Mouse (Mus musculus) C2C12 (cell line): ENCODE measurements around the gene Phactr1. TPM values are rescaled to one million over a fixed set of nuclear protein-coding genes. Genes with fewer than 3 reads are reported as not detected.

Source experiments
- H3K27me3 ChIP-seq: one replicate; pipeline ENCODE4 v1.6.1; 2011; ENCODE audit not compliant: control insufficient read depth, insufficient read depth, insufficient read length
- H3K36me3 ChIP-seq: one replicate; pipeline ENCODE4 v1.6.1; 2011; ENCODE audit not compliant: control insufficient read depth, insufficient read depth
- H3K4me3 ChIP-seq: one replicate; pipeline ENCODE4 v1.5.1; 2011; ENCODE audit warnings: mild to moderate bottlenecking, control low read depth; ENCODE audit not compliant: poor library complexity, insufficient read depth, severe bottlenecking
- H3K79me2 ChIP-seq: one replicate; pipeline ENCODE4 v1.6.1; 2011; ENCODE audit not compliant: control insufficient read depth, insufficient read depth
- H3K79me3 ChIP-seq: one replicate; pipeline ENCODE4 v1.6.1; 2011; ENCODE audit warnings: low read depth, control low read depth
- H3ac ChIP-seq: one replicate; pipeline ENCODE3; 2011; ENCODE audit warnings: low read depth; ENCODE audit not compliant: control insufficient read depth, insufficient read length
- CEBPB ChIP-seq: IDR thresholded peaks from one replicate; pipeline ENCODE4 v1.6.1; 2011; ENCODE audit warnings: low read depth, mild to moderate bottlenecking, control low read depth, moderate library complexity
- CTCF ChIP-seq: IDR thresholded peaks from one replicate; pipeline ENCODE4 v1.5.1; 2011; ENCODE audit not compliant: control insufficient read depth, insufficient read depth, insufficient read length
- FOSL1 ChIP-seq: IDR thresholded peaks from one replicate; pipeline ENCODE4 v1.8.0; 2011; ENCODE audit warnings: mild to moderate bottlenecking, low read length; ENCODE audit not compliant: poor library complexity, insufficient read depth, severe bottlenecking
- MAX ChIP-seq: IDR thresholded peaks from one replicate; pipeline ENCODE4 v1.6.1; 2011; ENCODE audit warnings: mild to moderate bottlenecking, control low read depth
- MYOD1 ChIP-seq: IDR thresholded peaks from one replicate; pipeline ENCODE4 v1.6.1; 2011; ENCODE audit warnings: low read depth; ENCODE audit not compliant: control insufficient read depth, insufficient read length
- MYOG ChIP-seq: IDR thresholded peaks from one replicate; pipeline ENCODE4 v1.6.1; 2011; ENCODE audit not compliant: control insufficient read depth, insufficient read length; ENCODE audit errors: extremely low read depth
- USF1 ChIP-seq: IDR thresholded peaks from one replicate; pipeline ENCODE4 v1.6.1; 2011; ENCODE audit warnings: low read depth, mild to moderate bottlenecking, control low read depth, moderate library complexity
- polyA plus RNA-seq: library from polyadenylated mRNA; unstranded; fragments of >200 nt; fragmentation: generic; extraction: Trizol; gene quantifications from one replicate; pipeline ENCODE4 v1.2.1, GENCODE M21; 2012; ENCODE audit warnings: missing spikeins

Phactr1 gene
- polyA plus RNA-seq, 1 experiment, result 0.05 TPM

DNA sequence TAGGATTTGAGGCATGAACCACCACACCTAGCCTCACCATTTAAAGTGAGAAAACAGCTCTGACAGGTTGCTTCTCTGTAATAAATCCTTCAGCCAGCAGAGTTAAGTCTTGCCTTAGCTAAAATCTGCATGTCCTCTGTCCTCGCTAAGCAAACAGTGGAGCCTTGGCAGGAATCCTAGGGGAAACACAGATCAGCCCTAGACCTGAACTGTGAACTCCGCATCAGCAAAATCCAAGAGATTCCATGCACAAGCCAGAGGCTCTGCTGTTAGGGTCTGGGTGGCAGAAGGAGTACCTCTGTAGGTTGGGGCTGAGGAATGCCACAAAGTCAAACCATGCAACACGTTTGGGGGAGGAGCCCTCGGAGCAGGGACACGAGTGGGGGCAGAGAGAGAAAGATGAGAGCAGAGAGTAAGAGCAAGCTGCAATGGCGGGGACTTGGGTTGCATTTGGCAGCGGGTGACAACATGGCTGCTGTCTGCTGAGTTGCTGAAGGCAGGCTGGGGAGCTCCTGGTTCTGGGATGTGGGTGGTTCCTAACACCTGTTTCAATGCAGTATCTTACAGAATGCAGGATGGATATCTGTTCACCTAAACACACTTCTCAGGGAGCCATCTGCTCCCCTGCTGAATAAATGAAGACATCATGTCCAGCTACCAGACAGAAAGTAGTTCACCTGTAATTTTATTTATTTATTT, 464.4 kb downstream of the Phactr1 start:
- TF ChIP-seq CEBPB (no peak), FOSL1 (no peak), USF1 (no peak), MYOD1 (no peak), CTCF (no peak), MAX (no peak), MYOG (no peak)

DNA sequence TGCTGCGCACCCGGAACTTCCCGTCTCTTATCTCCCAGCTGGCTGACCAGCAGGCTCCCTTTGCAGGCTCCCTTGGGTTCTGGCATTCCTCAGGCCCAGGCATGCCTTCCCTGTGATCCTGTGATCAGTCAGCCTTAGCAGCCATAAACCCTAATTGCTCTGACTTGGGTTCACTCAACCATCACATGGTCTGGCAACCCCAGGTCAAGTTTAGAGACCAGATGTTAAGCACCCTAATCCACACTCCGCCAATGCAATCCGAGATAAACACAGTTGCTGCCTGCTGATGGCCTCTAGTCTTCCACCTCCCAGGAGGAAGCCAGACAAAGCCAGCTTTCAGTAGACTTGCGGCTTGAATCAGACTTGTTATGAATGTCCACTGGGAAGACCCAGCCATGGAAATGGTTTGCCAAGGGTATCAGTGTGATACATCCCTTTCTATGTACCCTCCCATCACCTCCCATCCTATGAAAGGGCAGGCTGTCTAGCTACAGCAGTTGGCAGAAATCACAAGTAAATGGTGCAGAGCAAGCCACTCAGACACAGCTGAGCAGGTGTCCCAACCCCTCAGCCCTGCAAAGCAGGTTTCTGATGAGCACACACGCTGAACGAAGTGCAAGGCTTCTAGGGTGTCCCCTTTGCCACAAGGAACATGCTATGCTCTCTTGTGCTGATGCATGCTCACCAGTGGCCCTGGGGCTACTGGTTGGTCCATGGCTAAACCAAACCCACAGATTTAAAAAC, 466.3 kb downstream of the Phactr1 start:
- Histone ChIP-seq H3K36me3 (no peaks in the 10 kb centered on the region), H3K4me3 (no peak overlapping the region), H3K79me2 (no peaks in the 10 kb centered on the region), H3K79me3 (no peaks in the 10 kb centered on the region), H3ac (no peak overlapping the region), H3K27me3 (no peaks in the 10 kb centered on the region)
- TF ChIP-seq CTCF (no peak), MYOD1 (peak; percentile 2), MYOG (no peak)

More for the DNA sequence above, 464.4 kb downstream of the Phactr1 start:
- Histone ChIP-seq H3K79me3 (no peaks in the 10 kb centered on the region), H3K36me3 (no peaks in the 10 kb centered on the region), H3K79me2 (no peaks in the 10 kb centered on the region), H3ac (no peak overlapping the region), H3K27me3 (no peaks in the 10 kb centered on the region), H3K4me3 (no peak overlapping the region)

DNA sequence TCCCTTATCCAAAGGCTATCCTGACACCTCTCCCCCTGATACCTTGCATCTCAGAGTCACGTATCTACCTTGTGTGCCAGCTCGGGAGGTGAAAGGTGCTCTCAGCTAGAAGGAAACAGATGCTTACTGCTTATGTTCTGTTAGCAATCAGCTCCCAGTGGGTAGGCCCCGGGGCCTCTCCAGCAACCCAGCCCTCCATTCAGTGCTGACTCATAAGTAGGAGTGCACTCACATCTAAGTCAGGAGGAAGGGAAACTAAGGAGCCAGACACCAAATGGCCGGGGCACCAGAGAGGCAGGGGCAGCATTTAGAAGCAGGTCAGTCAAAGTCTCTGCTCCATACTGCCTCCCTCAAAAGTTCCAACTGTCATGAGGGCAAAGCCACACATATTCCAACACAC, 468.3 kb downstream of the Phactr1 start:
- no peaks in the 10 kb centered on the region for H3K36me3 ChIP-seq
- TF ChIP-seq CEBPB (no peak), MYOD1 (no peak), FOSL1 (no peak), USF1 (no peak), MAX (no peak), MYOG (no peak), CTCF (no peak)
- no peaks in the 10 kb centered on the region for H3K27me3 ChIP-seq
- no peak overlapping the region for H3ac ChIP-seq
- H3K4me3 ChIP-seq, result no peak overlapping the region
- H3K79me3 ChIP-seq, result no peaks in the 10 kb centered on the region
- no peaks in the 10 kb centered on the region for H3K79me2 ChIP-seq

DNA sequence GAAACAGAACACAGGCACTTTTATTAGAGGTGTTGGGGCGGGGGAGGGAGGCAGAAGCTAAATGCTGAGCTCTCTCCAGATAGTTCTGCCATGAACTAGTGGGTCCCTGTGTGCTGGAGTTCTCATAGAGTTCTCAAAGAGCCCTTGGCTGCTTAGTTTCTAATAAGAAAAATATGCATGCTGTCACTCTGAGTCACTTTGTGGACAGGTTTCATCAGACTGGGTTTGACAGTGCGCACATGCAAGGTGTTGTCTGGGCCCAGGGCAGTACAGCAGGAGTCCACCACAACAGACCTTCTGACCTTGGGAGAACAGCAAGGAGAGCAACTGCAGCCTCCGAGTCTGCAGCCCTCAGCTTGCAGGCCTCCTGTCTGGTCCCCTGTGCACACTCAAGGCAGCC, 469.2 kb downstream of the Phactr1 start:
- TF ChIP-seq MYOD1 (peak; percentile 27), FOSL1 (peak; percentile 44), CEBPB (peak; percentile 74), USF1 (no peak), CTCF (no peak), MYOG (no peak), MAX (no peak)
- Histone ChIP-seq H3K27me3 (no peaks in the 10 kb centered on the region), H3ac (no peak overlapping the region), H3K36me3 (no peaks in the 10 kb centered on the region), H3K79me2 (no peaks in the 10 kb centered on the region), H3K79me3 (no peaks in the 10 kb centered on the region), H3K4me3 (no peak overlapping the region)

DNA sequence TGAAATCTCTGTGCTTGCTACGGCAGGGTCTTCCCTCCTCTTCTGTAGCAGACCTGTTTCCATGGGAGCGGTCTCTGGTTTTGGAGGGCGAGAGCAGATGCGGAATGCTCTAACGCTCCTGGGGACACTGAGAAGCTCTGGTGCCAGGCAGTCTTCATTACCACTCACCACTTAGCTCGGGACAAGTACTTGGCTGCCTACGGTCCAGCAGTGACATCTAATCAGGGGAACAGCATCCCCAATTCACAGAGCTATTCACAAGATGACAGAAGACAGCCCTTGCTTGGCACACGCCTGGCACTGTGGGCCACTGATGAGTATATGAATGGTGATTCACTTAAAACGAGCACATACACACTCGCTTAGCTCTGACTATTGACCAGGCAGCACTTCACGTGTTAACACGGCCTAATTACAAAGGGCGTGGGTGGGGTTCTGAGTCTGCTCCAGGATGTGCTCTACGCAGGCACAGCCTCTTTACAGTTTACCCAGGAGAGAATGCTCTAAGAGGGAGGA, 471.6 kb downstream of the Phactr1 start:
- Histone ChIP-seq H3K79me2 (no peaks in the 10 kb centered on the region), H3ac (no peak overlapping the region), H3K79me3 (no peaks in the 10 kb centered on the region), H3K27me3 (no peaks in the 10 kb centered on the region), H3K36me3 (no peaks in the 10 kb centered on the region), H3K4me3 (no peak overlapping the region)
- TF ChIP-seq MYOD1 (no peak), MYOG (no peak), CEBPB (no peak), MAX (no peak), FOSL1 (no peak), USF1 (no peak), CTCF (no peak)
